Mouse (Mus musculus): Measurements from ENCODE around the gene Gm14326.
"Not testable (repeated sequence)": the region's sequence is repeated elsewhere in the genome, so short reads cannot be mapped to it uniquely, and the experiment has no call there.

Gene Gm14326

GRCm38 (mm10) chr2:177957145-177957544 is at the start of gene Gm14326:
Gm14326 (minus strand) TSS chr2:177957297.
- in situ Hi-C loops (cut with MboI, MseI) = not testable (repeated sequence)

DNA sequence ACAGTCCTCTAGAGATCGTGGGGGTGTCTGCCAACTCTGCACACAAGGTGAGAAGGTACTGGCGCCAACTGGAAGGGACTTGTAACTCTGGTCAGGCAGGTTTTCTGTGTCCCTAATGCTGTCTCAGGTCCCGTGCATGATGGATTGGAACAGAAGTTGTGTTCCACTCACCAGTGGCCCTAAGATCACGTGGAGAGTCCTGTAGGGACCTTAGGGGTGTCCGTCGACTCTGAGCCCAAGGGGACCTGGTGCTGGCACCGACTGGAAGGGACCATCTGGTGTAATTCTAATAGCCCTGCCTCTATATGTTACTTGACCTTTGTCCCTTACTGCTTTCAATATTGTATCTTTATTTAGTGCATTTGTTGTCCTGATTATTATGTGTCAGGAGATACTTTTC is 17.7 kb upstream of the Gm14326 start:
- in situ Hi-C loops (cut with MboI, MseI) = loop anchor here (10.0 to 25.0 kb wide), 2 partner anchors 130 to 238 kb away; partner anchors contain the start of gene Gm14325 (in 1 of the 2)

- in situ Hi-C loops (cut with MboI, MseI) = not testable (repeated sequence)
Measured at GRCm38 (mm10) chr2:177956734-177957133, 363 bp downstream of the Gm14326 start.

GRCm38 (mm10) chr2:177925563-177926103 is 31.5 kb downstream of the Gm14326 start, which contains the start of gene Zfp972:
Zfp972 (minus strand) TSS chr2:177925613.
- in situ Hi-C loops (cut with MboI, MseI) = not testable (repeated sequence)

- in situ Hi-C loops (cut with MboI, MseI) = loop anchor here (5.0 to 25.0 kb wide), 3 partner anchors 124 to 741 kb away; no protein-coding TSS in a partner anchor
Measured at GRCm38 (mm10) chr2:177903276-177903675, 53.8 kb downstream of the Gm14326 start.

DNA sequence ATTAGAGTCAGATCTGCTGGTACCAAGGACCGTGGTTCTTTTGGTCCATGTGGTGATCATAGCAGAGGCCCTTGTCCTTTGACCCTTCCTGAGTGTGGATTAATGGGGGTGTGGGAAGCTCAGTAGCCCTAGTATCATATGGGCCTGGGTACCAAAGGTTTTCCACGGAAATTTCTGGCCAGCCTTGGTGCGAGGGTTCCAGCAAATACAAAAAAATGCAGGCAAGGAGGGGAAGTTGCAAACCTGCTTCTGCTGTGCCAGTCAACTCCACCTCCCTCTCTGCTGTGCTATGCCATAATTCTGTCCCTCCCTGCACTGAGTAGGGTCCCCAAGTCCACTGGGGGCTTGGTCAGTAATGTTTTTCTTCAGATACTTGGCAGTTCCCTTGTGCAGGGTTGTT is 58.9 kb downstream of the Gm14326 start:
- in situ Hi-C loops (cut with MboI, MseI) = loop anchor here in 1 of 2 experiments (5.0 kb wide), 2 partner anchors 436 to 1476 kb away; partner anchors contain the start of genes Gm14435 and Zfp970

DNA sequence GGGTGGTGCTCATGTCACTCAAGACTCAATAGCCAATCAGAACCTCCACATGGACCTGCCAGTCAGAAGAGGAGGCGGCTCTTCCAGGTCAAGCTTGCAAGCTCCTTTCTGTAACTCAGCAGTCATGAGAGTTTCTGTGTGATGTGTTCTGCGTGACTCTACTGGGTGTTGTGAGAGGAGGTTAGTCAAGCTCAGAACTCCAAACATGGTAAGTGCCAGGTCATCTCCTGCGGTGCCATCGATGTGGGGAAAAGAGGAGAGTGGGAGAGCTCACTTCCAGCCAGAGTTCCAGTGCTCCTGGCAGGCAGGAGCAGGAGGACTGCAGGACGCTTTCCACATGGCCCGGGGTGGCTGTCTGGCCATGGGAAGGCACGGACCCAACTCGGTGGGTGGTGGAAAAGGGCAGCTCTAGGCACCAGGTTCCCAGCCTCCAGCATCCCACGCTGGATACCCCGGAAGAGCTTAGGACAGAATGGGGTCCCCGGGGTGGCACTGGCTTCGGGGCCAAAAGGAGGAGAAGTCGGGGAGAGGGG is 60.0 kb downstream of the Gm14326 start, which contains the start of gene Gm14327:
TSS of gene Gm14327 (plus strand) at position 51 of the 533 bp plus-strand sequence.
- in situ Hi-C loops (cut with MboI, MseI) = loop anchor here in 1 of 2 experiments (5.0 kb wide), 2 partner anchors 435 to 1475 kb away; partner anchors contain the start of genes Gm14435 and Zfp970

GRCm38 (mm10) chr2:177887743-177888142 is 69.4 kb downstream of the Gm14326 start:
- in situ Hi-C loops (cut with MboI, MseI) = not testable (repeated sequence)

Data from T-helper 17 cell (primary cell).